Comparison of ENCODE assay signal across 9 mouse cellular contexts in genomic region chr7:139208023-139208772, GRCm38 (mm10). TPM values are rescaled to one million over a fixed set of nuclear protein-coding genes. Genes with fewer than 3 reads are reported as not detected.
A peak's percentile ranks its signal among the peaks of the same experiment; 100 is the strongest.
DNase-seq lines count a peak whose midpoint lies in the region; ATAC-seq and TF ChIP-seq lines count a peak whose summit lies in the region.
"Had no signal": no experiment of that assay in that cellular context is flagged by ENCODE, and none has a peak within 500 bp of the region (broad histone marks: within the 10 kb centered on the region; RNA-seq: fewer than 3 reads in every experiment).

No protein-coding gene starts in this region.

- no peak overlapping the region for H3K9ac ChIP-seq in intestine, postnatal 0 days (ENCODE audit: low read depth, low read length)
- no peak overlapping the region for H3K9ac ChIP-seq in intestine, embryonic 16.5 days (ENCODE audit: low read depth, low read length)

- H3K27me3 ChIP-seq in intestine, postnatal 0 days (replicated peaks; ENCODE audit: control insufficient read depth, insufficient read depth, low read length): no peaks in the 10 kb centered on the region; the same call in 1 of the 2 replicates
- no peaks in the 10 kb centered on the region for H3K27me3 ChIP-seq in intestine, embryonic 16.5 days (replicated peaks; ENCODE audit: control insufficient read depth, insufficient read depth, low read length)
- no peaks in the 10 kb centered on the region for H3K27me3 ChIP-seq in C2C12 (ENCODE audit: control insufficient read depth, insufficient read depth, insufficient read length)
- H3K27me3 ChIP-seq in Patski: peaks cover 8% of the 10 kb centered on the region

- in situ Hi-C loops in Patski (cut with MboI; ENCODE audit: low pct_unique_long_range_greater_than_20kb): loop anchor here (25.0 kb wide), 1 partner anchor 371 kb away; the partner anchor contains the start of genes Mapk1ip1 and Ppp2r2d

- POLR2A ChIA-PET in Patski (lab: Charles Lee): no interaction called here

- TF ChIP-seq CTCF in intestine, postnatal 0 days (IDR thresholded peaks at IDR 0.05; ENCODE audit: low read depth): peak; percentile 96
- peak; percentile 35 for TF ChIP-seq CTCF in C2C12 (IDR thresholded peaks at IDR 0.05; ENCODE audit: control insufficient read depth, insufficient read depth, insufficient read length)
- TF ChIP-seq CTCF in Patski (IDR thresholded peaks at IDR 0.05): peak; percentile 89

- H3ac ChIP-seq in C2C12 (ENCODE audit: control insufficient read depth, insufficient read length, low read depth): no peak overlapping the region

- H3K27ac ChIP-seq in intestine, postnatal 0 days (ENCODE audit: low read depth, low read length): no peak overlapping the region
- H3K27ac ChIP-seq in intestine, embryonic 16.5 days (ENCODE audit: low read length): no peak overlapping the region

- no peaks in the 10 kb centered on the region for H3K4me1 ChIP-seq in intestine, postnatal 0 days (replicated peaks; ENCODE audit: control insufficient read depth, insufficient read depth, low read length)
- no peaks in the 10 kb centered on the region for H3K4me1 ChIP-seq in intestine, embryonic 16.5 days (ENCODE audit: control insufficient read depth, insufficient read depth, low read length)

- no peaks in the 10 kb centered on the region for H3K36me3 ChIP-seq in intestine, postnatal 0 days (ENCODE audit: control insufficient read depth, insufficient read depth)
- no peaks in the 10 kb centered on the region for H3K36me3 ChIP-seq in intestine, embryonic 16.5 days (ENCODE audit: control insufficient read depth, insufficient read depth, low read length)
- H3K36me3 ChIP-seq in C2C12 (ENCODE audit: control insufficient read depth, insufficient read depth): no peaks in the 10 kb centered on the region

- no peaks in the 10 kb centered on the region for H3K9me3 ChIP-seq in intestine, postnatal 0 days (ENCODE audit: control insufficient read depth)
- H3K9me3 ChIP-seq in intestine, embryonic 16.5 days (ENCODE audit: control insufficient read depth, low read length): no peaks in the 10 kb centered on the region
- H3K9me3 ChIP-seq: megakaryocyte, embryonic 14.5 days had no signal

- no peak overlapping the region for H3K4me3 ChIP-seq in intestine, postnatal 0 days (ENCODE audit: low read depth, low read length)
- no peak overlapping the region for H3K4me3 ChIP-seq in intestine, embryonic 16.5 days (ENCODE audit: low read length)
- no peak overlapping the region for H3K4me3 ChIP-seq in C2C12 (ENCODE audit: insufficient read depth, poor library complexity, severe bottlenecking)
- H3K4me3 ChIP-seq: megakaryocyte, embryonic 14.5 days had no signal

- CTCF ChIA-PET in Patski (lab: Charles Lee): interaction anchor here (0.8 to 2.1 kb wide), 4 partner anchors 11 to 92 kb away, joined by 3 to 7 read pairs (median 6); no protein-coding TSS in a partner anchor

- no peak overlapping the region for H3K4me2 ChIP-seq in intestine, postnatal 0 days (replicated peaks; ENCODE audit: low read depth)
- no peak overlapping the region for H3K4me2 ChIP-seq in intestine, embryonic 16.5 days (ENCODE audit: low read depth, low read length)

- no peak for ATAC-seq in intestine, postnatal 0 days
- ATAC-seq in intestine, embryonic 16.5 days: no peak
- peak; percentile 76 for ATAC-seq in Patski
- ATAC-seq in monocyte, adult 5-6 weeks (replicated peaks; ENCODE audit: insufficient number of reproducible peaks, low FRiP score, low TSS enrichment, poor library complexity, severe bottlenecking): peak; percentile 72

- 20% methylated on average over 7 of the region's 7 CpGs for WGBS in intestine, postnatal 0 days
- WGBS in intestine, embryonic 16.5 days: 26% methylated on average over 7 of the region's 7 CpGs

- no peaks in the 10 kb centered on the region for H3K79me3 ChIP-seq in C2C12 (ENCODE audit: low read depth)

- H3K79me2 ChIP-seq in C2C12 (ENCODE audit: control insufficient read depth, insufficient read depth): no peaks in the 10 kb centered on the region

- DNase-seq in Patski (ENCODE audit: low read depth, low spot score): no peak
- peak; percentile 86 for DNase-seq in embryo, embryonic 10 days (ENCODE audit: low spot score)
- peak; percentile 66 for DNase-seq in kidney, postnatal 10 days
- DNase-seq in right cerebral cortex, adult 18-20 months: no peak

TF ChIP-seq in C2C12, 6 proteins besides CTCF, POLR2A, EP300 and RAD21:
- TF ChIP-seq MAX (IDR thresholded peaks at IDR 0.05): no peak
- TF ChIP-seq MYOD1 (IDR thresholded peaks at IDR 0.05; ENCODE audit: control insufficient read depth, insufficient read length, low read depth): no peak
- TF ChIP-seq FOSL1 (IDR thresholded peaks at IDR 0.05; ENCODE audit: insufficient read depth, low read length, poor library complexity, severe bottlenecking): no peak
- TF ChIP-seq CEBPB (IDR thresholded peaks at IDR 0.05; ENCODE audit: low read depth): no peak
- TF ChIP-seq USF1 (IDR thresholded peaks at IDR 0.05; ENCODE audit: low read depth): no peak
- TF ChIP-seq MYOG (IDR thresholded peaks at IDR 0.05; ENCODE audit: control insufficient read depth, extremely low read depth, insufficient read length): no peak

RNA-seq across cellular contexts. Expression of gene Lrrc27, which starts 4.6 kb away (rescaled TPM):
- polyA plus RNA-seq in intestine, postnatal 0 days (2015; fragmentation: Nextera tagmentation; extraction: Ambion mirVana): 2.0 and 2.5 TPM in 2 replicates
- 4.0 and 4.4 TPM in 2 replicates for polyA plus RNA-seq in intestine, embryonic 16.5 days (2015; fragmentation: Nextera tagmentation; extraction: Ambion mirVana)
- polyA plus RNA-seq in C2C12 (2012; fragmentation: generic; extraction: Trizol) (5.4 TPM), Patski (2021) (4.6 TPM)
- total RNA-seq in monocyte, adult 5-6 weeks (2017): 0.53 to 1.3 TPM in 2 of 3 replicates, not detected in the other

RNA-seq across cellular contexts. Expression of gene Stk32c, which starts 4.9 kb away (rescaled TPM):
- 0.07 and 0.10 TPM in 2 replicates for polyA plus RNA-seq in intestine, postnatal 0 days (2015; fragmentation: Nextera tagmentation; extraction: Ambion mirVana)
- 0.10 and 0.15 TPM in 2 replicates for polyA plus RNA-seq in intestine, embryonic 16.5 days (2015; fragmentation: Nextera tagmentation; extraction: Ambion mirVana)
- polyA plus RNA-seq in C2C12 (2012; fragmentation: generic; extraction: Trizol) (2.6 TPM), Patski (2021) (0.13 TPM)
- 8.6 to 15.5 TPM (median 9.7 TPM) in 3 replicates for total RNA-seq in monocyte, adult 5-6 weeks (2017)

RNA-seq across cellular contexts. Expression of gene Pwwp2b, which starts 40.1 kb away (rescaled TPM):
- 12.9 and 16.6 TPM in 2 replicates for polyA plus RNA-seq in intestine, postnatal 0 days (2015; fragmentation: Nextera tagmentation; extraction: Ambion mirVana)
- 24.3 and 26.1 TPM in 2 replicates for polyA plus RNA-seq in intestine, embryonic 16.5 days (2015; fragmentation: Nextera tagmentation; extraction: Ambion mirVana)
- polyA plus RNA-seq in C2C12 (2012; fragmentation: generic; extraction: Trizol): 15.8 TPM
- 11.6 TPM for polyA plus RNA-seq in Patski (2021)
- total RNA-seq in monocyte, adult 5-6 weeks (2017): 1.4 to 4.4 TPM (median 2.5 TPM) in 3 replicates

Comparison
In these comparisons a context has a peak if more than half of its experiments do, and no peak if none do; other contexts are left out.
1. ATAC-seq: peak in Patski (single experiment) and monocyte, adult 5-6 weeks (single experiment); none in intestine, postnatal 0 days (single experiment) and intestine, embryonic 16.5 days (single experiment).
2. CTCF ChIP-seq: peak in every context shown above with its lines; median percentile 96 in intestine, postnatal 0 days; 89 in Patski; 35 in C2C12.
3. DNase-seq: peak in embryo, embryonic 10 days (single experiment) and kidney, postnatal 10 days (single experiment); none in Patski (single experiment) and right cerebral cortex, adult 18-20 months (single experiment).